Mouse (Mus musculus): ENCODE data around the gene Abhd17b. TPM values are rescaled to one million over a fixed set of nuclear protein-coding genes. Genes with fewer than 3 reads are reported as not detected.

Abhd17b gene
- polyA plus RNA-seq, 1 experiment from 2014 or later, result 54.3 TPM

GRCm38 (mm10) chr19:21669650-21670049 is 16.7 kb downstream of the Abhd17b start:
- no peaks in the 10 kb centered on the region for H3K9me3 ChIP-seq (ENCODE audit: control insufficient read depth, low read length)
- no peaks in the 10 kb centered on the region for H3K36me3 ChIP-seq (ENCODE audit: control insufficient read depth, insufficient read depth, low read length)
- no peaks in the 10 kb centered on the region for H3K27me3 ChIP-seq (ENCODE audit: control insufficient read depth, insufficient read depth, low read length)
- no peak overlapping the region for H3K27ac ChIP-seq (replicated peaks; ENCODE audit: low read depth, low read length)
- no peaks in the 10 kb centered on the region for H3K4me1 ChIP-seq (ENCODE audit: control insufficient read depth, insufficient read depth, low read length)
- H3K9ac ChIP-seq (replicated peaks; ENCODE audit: low read length), result no peak overlapping the region
- no peak for ATAC-seq (ENCODE audit: low FRiP score, low TSS enrichment)
- H3K4me3 ChIP-seq (replicated peaks; ENCODE audit: low read depth, low read length), result no peak overlapping the region
- H3K4me2 ChIP-seq (ENCODE audit: low read length), result no peak overlapping the region
- whole genome bisulfite sequencing, result 79% methylated on average over 4 of the region's 4 CpGs
- no peak for DNase-seq

GRCm38 (mm10) chr19:21674354-21675096 is 21.5 kb downstream of the Abhd17b start:
- WGBS, result 98% methylated on average over 17 of the region's 17 CpGs
- Histone ChIP-seq H3K4me3 (replicated peaks; ENCODE audit: low read depth, low read length) (no peak overlapping the region), H3K4me1 (ENCODE audit: control insufficient read depth, insufficient read depth, low read length) (no peaks in the 10 kb centered on the region), H3K9ac (replicated peaks; ENCODE audit: low read length) (no peak overlapping the region), H3K36me3 (ENCODE audit: control insufficient read depth, insufficient read depth, low read length) (peaks cover 9% of the 10 kb centered on the region), H3K4me2 (ENCODE audit: low read length) (no peak overlapping the region), H3K9me3 (ENCODE audit: control insufficient read depth, low read length) (no peaks in the 10 kb centered on the region), H3K27ac (replicated peaks; ENCODE audit: low read depth, low read length) (no peak overlapping the region), H3K27me3 (ENCODE audit: control insufficient read depth, insufficient read depth, low read length) (no peaks in the 10 kb centered on the region)
- ATAC-seq (ENCODE audit: low FRiP score, low TSS enrichment), result no peak
- DNase-seq, result no peak

GRCm38 (mm10) chr19:21680091-21680490 is 27.1 kb downstream of the Abhd17b start:
- Histone ChIP-seq H3K27me3 (ENCODE audit: control insufficient read depth, insufficient read depth, low read length) (no peaks in the 10 kb centered on the region), H3K4me3 (replicated peaks; ENCODE audit: low read depth, low read length) (no peak overlapping the region), H3K9ac (replicated peaks; ENCODE audit: low read length) (no peak overlapping the region), H3K36me3 (ENCODE audit: control insufficient read depth, insufficient read depth, low read length) (peaks cover 32% of the 10 kb centered on the region), H3K9me3 (ENCODE audit: control insufficient read depth, low read length) (no peaks in the 10 kb centered on the region), H3K4me1 (ENCODE audit: control insufficient read depth, insufficient read depth, low read length) (no peaks in the 10 kb centered on the region), H3K4me2 (ENCODE audit: low read length) (no peak overlapping the region), H3K27ac (replicated peaks; ENCODE audit: low read depth, low read length) (no peak overlapping the region)
- no peak for DNase-seq
- WGBS, result 97% methylated on average over 3 of the region's 3 CpGs
- no peak for ATAC-seq (ENCODE audit: low FRiP score, low TSS enrichment)

GRCm38 (mm10) chr19:21680986-21681385 is 28.0 kb downstream of the Abhd17b start:
- WGBS, result 98% methylated on average over 10 of the region's 10 CpGs
- no peak for DNase-seq
- peaks cover 32% of the 10 kb centered on the region for H3K36me3 ChIP-seq (ENCODE audit: control insufficient read depth, insufficient read depth, low read length)

GRCm38 (mm10) chr19:21713260-21714031 is 60.5 kb downstream of the Abhd17b start:
- no peaks in the 10 kb centered on the region for H3K9me3 ChIP-seq (ENCODE audit: control insufficient read depth, low read length)
- no peak overlapping the region for H3K9ac ChIP-seq (replicated peaks; ENCODE audit: low read length)
- DNase-seq, result peak; percentile 47
- H3K36me3 ChIP-seq (ENCODE audit: control insufficient read depth, insufficient read depth, low read length), result no peaks in the 10 kb centered on the region
- WGBS, result 71% methylated on average over 3 of the region's 3 CpGs
- no peaks in the 10 kb centered on the region for H3K27me3 ChIP-seq (ENCODE audit: control insufficient read depth, insufficient read depth, low read length)
- H3K4me1 ChIP-seq (ENCODE audit: control insufficient read depth, insufficient read depth, low read length), result no peaks in the 10 kb centered on the region
- H3K27ac ChIP-seq (replicated peaks; ENCODE audit: low read depth, low read length), result 0 out of 2 replicates have a peak overlapping the region, but pooled peaks have one; percentile 5
- H3K4me3 ChIP-seq (replicated peaks; ENCODE audit: low read depth, low read length), result no peak overlapping the region
- H3K4me2 ChIP-seq (ENCODE audit: low read length), result 0 out of 2 replicates have a peak overlapping the region, but pooled peaks have one; percentile 5
- ATAC-seq (ENCODE audit: low FRiP score, low TSS enrichment), result peak; percentile 50; the same call in 1 of the 2 replicates

More at GRCm38 (mm10) chr19:21680986-21681385, 28.0 kb downstream of the Abhd17b start:
- no peaks in the 10 kb centered on the region for H3K4me1 ChIP-seq (ENCODE audit: control insufficient read depth, insufficient read depth, low read length)
- no peak overlapping the region for H3K4me3 ChIP-seq (replicated peaks; ENCODE audit: low read depth, low read length)
- H3K9me3 ChIP-seq (ENCODE audit: control insufficient read depth, low read length), result no peaks in the 10 kb centered on the region
- H3K4me2 ChIP-seq (ENCODE audit: low read length), result no peak overlapping the region
- no peak for ATAC-seq (ENCODE audit: low FRiP score, low TSS enrichment)
- H3K27me3 ChIP-seq (ENCODE audit: control insufficient read depth, insufficient read depth, low read length), result no peaks in the 10 kb centered on the region
- no peak overlapping the region for H3K27ac ChIP-seq (replicated peaks; ENCODE audit: low read depth, low read length)
- no peak overlapping the region for H3K9ac ChIP-seq (replicated peaks; ENCODE audit: low read length)

GRCm38 (mm10) chr19:21714278-21714883 is 61.4 kb downstream of the Abhd17b start:
- WGBS, result 83% methylated on average over 10 of the region's 10 CpGs
- DNase-seq (no peak), ATAC-seq (ENCODE audit: low FRiP score, low TSS enrichment) (no peak)
- no peaks in the 10 kb centered on the region for H3K27me3 ChIP-seq (ENCODE audit: control insufficient read depth, insufficient read depth, low read length)
- H3K4me1 ChIP-seq (ENCODE audit: control insufficient read depth, insufficient read depth, low read length), result no peaks in the 10 kb centered on the region
- no peak overlapping the region for H3K4me3 ChIP-seq (replicated peaks; ENCODE audit: low read depth, low read length)
- H3K9me3 ChIP-seq (ENCODE audit: control insufficient read depth, low read length), result no peaks in the 10 kb centered on the region
- H3K27ac ChIP-seq (replicated peaks; ENCODE audit: low read depth, low read length), result no peak overlapping the region
- 0 out of 2 replicates have a peak overlapping the region, but pooled peaks have one; percentile 5 for H3K4me2 ChIP-seq (ENCODE audit: low read length)
- H3K36me3 ChIP-seq (ENCODE audit: control insufficient read depth, insufficient read depth, low read length), result no peaks in the 10 kb centered on the region
- H3K9ac ChIP-seq (replicated peaks; ENCODE audit: low read length), result no peak overlapping the region

- 78% methylated on average over 10 of the region's 10 CpGs for WGBS
These were observed 62.0 kb downstream of the Abhd17b start for GRCm38 (mm10) chr19:21715005-21715442.

GRCm38 (mm10) chr19:21715515-21715914 is 62.5 kb downstream of the Abhd17b start:
- no peak for ATAC-seq (ENCODE audit: low FRiP score, low TSS enrichment)
- no peaks in the 10 kb centered on the region for H3K4me1 ChIP-seq (ENCODE audit: control insufficient read depth, insufficient read depth, low read length)

More at GRCm38 (mm10) chr19:21715005-21715442, 62.0 kb downstream of the Abhd17b start:
- DNase-seq, result no peak
- no peaks in the 10 kb centered on the region for H3K4me1 ChIP-seq (ENCODE audit: control insufficient read depth, insufficient read depth, low read length)
- no peak overlapping the region for H3K4me3 ChIP-seq (replicated peaks; ENCODE audit: low read depth, low read length)
- H3K27me3 ChIP-seq (ENCODE audit: control insufficient read depth, insufficient read depth, low read length), result no peaks in the 10 kb centered on the region
- no peaks in the 10 kb centered on the region for H3K9me3 ChIP-seq (ENCODE audit: control insufficient read depth, low read length)
- no peak overlapping the region for H3K4me2 ChIP-seq (ENCODE audit: low read length)
- no peak overlapping the region for H3K27ac ChIP-seq (replicated peaks; ENCODE audit: low read depth, low read length)
- H3K36me3 ChIP-seq (ENCODE audit: control insufficient read depth, insufficient read depth, low read length), result no peaks in the 10 kb centered on the region
- ATAC-seq (ENCODE audit: low FRiP score, low TSS enrichment), result no peak
- H3K9ac ChIP-seq (replicated peaks; ENCODE audit: low read length), result no peak overlapping the region

More at GRCm38 (mm10) chr19:21715515-21715914, 62.5 kb downstream of the Abhd17b start:
- no peak overlapping the region for H3K9ac ChIP-seq (replicated peaks; ENCODE audit: low read length)
- H3K9me3 ChIP-seq (ENCODE audit: control insufficient read depth, low read length), result no peaks in the 10 kb centered on the region
- no peaks in the 10 kb centered on the region for H3K27me3 ChIP-seq (ENCODE audit: control insufficient read depth, insufficient read depth, low read length)
- no peak overlapping the region for H3K27ac ChIP-seq (replicated peaks; ENCODE audit: low read depth, low read length)
- no peak for DNase-seq
- no peak overlapping the region for H3K4me3 ChIP-seq (replicated peaks; ENCODE audit: low read depth, low read length)
- no peak overlapping the region for H3K4me2 ChIP-seq (ENCODE audit: low read length)
- 94% methylated on average over 9 of the region's 9 CpGs for WGBS
- no peaks in the 10 kb centered on the region for H3K36me3 ChIP-seq (ENCODE audit: control insufficient read depth, insufficient read depth, low read length)

All from midbrain, embryonic 14.5 days (tissue).